Mouse (Mus musculus) stomach, postnatal 0 days (tissue): Measurements from ENCODE around the gene Map2k4.

Experiments used
- CTCF ChIP-seq: IDR thresholded peaks from 2 replicates; pipeline ENCODE4 v1.5.1; 2016; ENCODE audit warnings: antibody characterized with exemption, low read depth, mild to moderate bottlenecking, moderate library complexity
- EP300 ChIP-seq: optimal IDR thresholded peaks from 2 replicates; pipeline ENCODE3; 2016; ENCODE audit warnings: antibody characterized with exemption

DNA sequence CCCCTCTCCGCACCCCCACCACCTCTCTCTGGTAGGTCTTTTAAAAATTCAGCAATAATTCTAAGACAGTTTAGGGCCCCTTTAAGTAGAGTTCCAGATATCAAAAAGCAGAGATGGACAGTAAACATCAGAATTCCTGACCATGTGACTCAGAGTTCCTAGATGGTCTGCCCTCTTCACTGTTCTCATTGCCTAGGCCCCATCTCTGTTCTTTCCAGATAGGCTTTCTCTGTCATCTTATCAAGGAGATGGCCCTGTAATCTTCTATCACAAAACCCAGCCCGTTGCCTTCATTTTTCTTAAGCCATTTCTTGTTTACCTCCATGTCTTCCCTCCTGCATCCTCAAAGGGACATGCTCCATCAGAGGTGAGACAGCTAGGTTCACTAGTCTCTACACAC lies 1.9 kb downstream of the Map2k4 start:
- TF ChIP-seq CTCF, result no peak
- TF ChIP-seq EP300, result no peak
